Mouse (Mus musculus) embryonic facial prominence, embryonic 10.5 days (tissue): ENCODE results near the gene Creb3. TPM values are rescaled to one million over a fixed set of nuclear protein-coding genes. Genes with fewer than 3 reads are reported as not detected.
"Not testable (repeated sequence)": the region's sequence is repeated elsewhere in the genome, so short reads cannot be mapped to it uniquely, and the experiment has no call there.

Experiments used
- DNase-seq: peaks from one replicate; pipeline ENCODE4 v3.0.0-alpha.2; 2017; ENCODE audit warnings: low spot score
- H3K27ac ChIP-seq: fragments of 300-500 bp; sonication (generic); replicated peaks from 2 replicates; pipeline ENCODE4 v1.5.1; 2016; ENCODE audit warnings: mild to moderate bottlenecking
- H3K27me3 ChIP-seq: fragments of 300-500 bp; sonication (generic); replicated peaks from 2 replicates; pipeline ENCODE4 v1.6.1; 2016; ENCODE audit warnings: low read depth, mild to moderate bottlenecking; ENCODE audit not compliant: poor library complexity, severe bottlenecking
- H3K36me3 ChIP-seq: fragments of 300-500 bp; sonication (generic); replicated peaks from 2 replicates; pipeline ENCODE4 v1.6.1; 2016; ENCODE audit warnings: mild to moderate bottlenecking, moderate library complexity
- H3K4me1 ChIP-seq: fragments of 300-500 bp; sonication (generic); 2 replicates; pipeline ENCODE4 v1.6.1; 2016
- H3K4me3 ChIP-seq: fragments of 300-500 bp; sonication (generic); 2 replicates; pipeline ENCODE4 v1.5.1; 2016; ENCODE audit warnings: mild to moderate bottlenecking, moderate library complexity
- H3K9me3 ChIP-seq: fragments of 300-500 bp; sonication (generic); 2 replicates; pipeline ENCODE4 v1.6.1; 2016; ENCODE audit warnings: mild to moderate bottlenecking
- WGBS: fragments of 180-500 bp; shearing (Covaris S2); methylation state at CpG from one replicate; pipeline ENCODE4 v1.1.7; 2016; 5-methylcytosine and 5-hydroxymethylcytosine counted together
- polyA plus RNA-seq: library from polyadenylated mRNA; unstranded; fragments of >200 nt; fragmentation: Nextera tagmentation; extraction: Ambion mirVana; gene quantifications from 2 replicates; pipeline ENCODE4 v1.2.1, GENCODE M21; 2016

The Creb3 gene
- polyA plus RNA-seq, 1 experiment from 2014 or later: 35.7 TPM

DNA sequence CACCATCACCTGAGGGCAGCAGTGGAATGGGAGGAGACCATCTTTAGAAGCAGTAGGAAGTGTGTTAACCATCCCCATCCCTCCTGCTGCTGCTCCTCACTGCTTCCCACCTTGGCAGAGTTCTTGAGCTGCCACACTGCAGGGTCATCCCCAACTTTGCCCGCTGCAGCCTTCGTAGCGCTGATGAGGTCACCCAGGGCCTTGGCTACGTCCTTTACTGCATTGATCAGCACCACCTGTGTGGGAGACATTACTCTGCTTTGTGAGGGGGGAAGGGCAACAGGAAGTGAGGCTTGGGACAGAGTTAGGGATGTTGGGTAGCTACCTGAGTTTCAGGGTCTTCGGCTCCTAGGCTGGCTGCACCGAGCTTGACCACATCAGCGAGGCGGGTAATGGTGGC, 26.5 kb upstream of the Creb3 start:
- Histone ChIP-seq H3K4me3 (no peak overlapping the region), H3K4me1 (no peaks in the 10 kb centered on the region), H3K36me3 (peaks cover 100% of the 10 kb centered on the region), H3K27me3 (no peaks in the 10 kb centered on the region), H3K9me3 (no peaks in the 10 kb centered on the region), H3K27ac (no peak overlapping the region)
- DNase-seq: no peak
- WGBS: 89% methylated on average over 8 of the region's 8 CpGs

DNA sequence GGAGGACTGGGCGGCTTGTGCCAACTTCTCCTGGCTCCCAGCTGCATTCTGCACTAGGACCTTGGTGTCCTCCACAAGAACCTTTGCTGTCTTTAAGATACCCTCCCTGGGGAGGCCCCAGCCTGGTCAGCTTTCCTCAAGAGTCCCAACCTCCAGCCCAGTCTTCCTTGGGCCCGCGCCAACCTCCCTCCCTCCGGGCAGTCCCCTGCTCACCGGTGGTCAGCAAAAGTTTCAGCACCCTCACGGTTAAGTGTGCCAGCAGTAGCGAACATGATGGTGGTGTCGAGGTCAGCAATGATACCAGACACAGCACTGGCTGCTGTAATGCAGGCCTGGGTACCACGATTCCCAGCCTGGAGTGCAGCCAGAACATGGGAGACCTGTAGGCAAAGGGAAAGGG, 26.1 kb upstream of the Creb3 start:
- 94% methylated on average over 9 of the region's 9 CpGs for WGBS
- H3K27ac ChIP-seq: no peak overlapping the region
- H3K9me3 ChIP-seq: no peaks in the 10 kb centered on the region
- H3K4me1 ChIP-seq: no peaks in the 10 kb centered on the region
- no peaks in the 10 kb centered on the region for H3K27me3 ChIP-seq
- H3K36me3 ChIP-seq: peaks cover 100% of the 10 kb centered on the region
- DNase-seq: no peak
- H3K4me3 ChIP-seq: no peak overlapping the region

DNA sequence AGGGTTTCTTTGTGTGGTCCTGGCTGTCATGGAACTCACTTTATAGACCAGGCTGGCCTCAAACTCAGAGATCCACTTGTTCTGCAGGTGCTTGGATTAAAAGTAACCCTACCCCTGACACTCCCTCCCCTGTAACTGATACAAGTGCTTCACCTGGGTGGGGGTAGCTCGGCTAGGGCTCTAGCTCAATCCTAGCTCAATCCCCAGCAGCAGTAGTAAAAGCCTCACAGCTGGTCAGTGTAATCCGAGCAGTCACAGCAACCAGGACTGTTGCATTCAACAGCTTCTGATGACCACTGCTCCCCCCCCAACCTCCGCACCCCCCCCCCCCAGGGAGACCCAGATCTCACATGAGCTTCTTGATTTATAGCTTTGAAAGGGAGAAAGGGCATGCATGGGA, 20.1 kb upstream of the Creb3 start:
- no peaks in the 10 kb centered on the region for H3K9me3 ChIP-seq
- no peak for DNase-seq
- WGBS: 56% methylated on average over 3 of the region's 3 CpGs
- H3K4me1 ChIP-seq: peaks cover 10% of the 10 kb centered on the region; the same call in 1 of the 2 replicates
- no peak overlapping the region for H3K4me3 ChIP-seq
- H3K36me3 ChIP-seq: peaks cover 100% of the 10 kb centered on the region
- no peak overlapping the region for H3K27ac ChIP-seq
- H3K27me3 ChIP-seq: no peaks in the 10 kb centered on the region

GRCm38 (mm10) chr4:43546375-43547047, 15.6 kb upstream of the Creb3 start:
- Histone ChIP-seq H3K9me3 (no peaks in the 10 kb centered on the region), H3K4me1 (peaks cover 10% of the 10 kb centered on the region; the same call in 1 of the 2 replicates), H3K36me3 (peaks cover 100% of the 10 kb centered on the region), H3K27ac (no peak overlapping the region), H3K4me3 (no peak overlapping the region), H3K27me3 (no peaks in the 10 kb centered on the region)
- no peak for DNase-seq
- 94% methylated on average over 12 of the region's 12 CpGs for WGBS

DNA sequence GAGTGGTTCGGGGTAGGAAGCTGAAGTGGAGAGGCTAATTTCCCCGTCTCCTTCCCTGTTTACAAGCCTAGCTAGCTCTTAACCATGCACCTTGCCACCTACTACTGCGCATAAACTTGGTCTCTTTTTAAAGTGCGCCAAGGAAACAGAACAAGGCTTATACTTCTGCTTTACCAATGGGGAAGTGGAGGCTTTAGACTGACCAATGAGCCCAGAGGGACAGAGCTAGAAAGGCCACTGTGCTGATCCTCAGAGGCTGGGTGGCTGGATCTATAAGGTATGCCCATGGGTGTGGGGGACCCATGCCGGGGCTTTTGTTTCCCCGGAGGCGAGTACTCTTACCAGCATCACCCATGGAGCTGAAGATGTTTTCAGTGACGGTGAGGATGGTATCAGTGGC, 15.0 kb upstream of the Creb3 start:
- Histone ChIP-seq H3K4me1 (peaks cover 7% of the 10 kb centered on the region; the same call in 1 of the 2 replicates), H3K27me3 (no peaks in the 10 kb centered on the region), H3K36me3 (peaks cover 100% of the 10 kb centered on the region), H3K27ac (no peak overlapping the region), H3K9me3 (peaks cover 2% of the 10 kb centered on the region), H3K4me3 (no peak overlapping the region)
- 95% methylated on average over 8 of the region's 8 CpGs for WGBS
- no peak for DNase-seq

DNA sequence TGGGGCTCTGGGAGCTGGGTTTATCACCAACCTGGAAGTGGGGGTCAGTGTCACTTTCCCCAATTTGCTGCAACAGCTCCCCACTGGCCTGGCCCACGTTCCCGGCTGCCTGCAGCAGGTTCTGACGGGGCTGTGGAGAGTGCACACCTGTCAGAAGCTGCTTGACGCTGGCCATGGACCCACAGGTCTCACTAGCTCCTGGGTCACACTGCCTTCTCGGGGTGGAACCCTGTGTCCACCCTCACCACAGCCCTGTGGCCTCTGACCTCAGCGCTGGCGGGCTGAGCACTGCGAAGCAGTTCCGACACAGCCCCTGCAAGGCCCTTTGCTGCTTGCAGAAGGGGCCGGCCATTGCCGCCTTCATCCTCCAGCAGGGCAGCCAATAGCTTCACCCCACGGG, 13.1 kb upstream of the Creb3 start:
- DNase-seq: no peak
- 89% methylated on average over 12 of the region's 12 CpGs for WGBS
- H3K4me3 ChIP-seq: no peak overlapping the region
- H3K9me3 ChIP-seq: peaks cover 5% of the 10 kb centered on the region
- H3K4me1 ChIP-seq: no peaks in the 10 kb centered on the region
- no peak overlapping the region for H3K27ac ChIP-seq
- no peaks in the 10 kb centered on the region for H3K27me3 ChIP-seq
- H3K36me3 ChIP-seq: peaks cover 100% of the 10 kb centered on the region

GRCm38 (mm10) chr4:43551854-43552253, 10.3 kb upstream of the Creb3 start:
- not testable (repeated sequence) for H3K4me1 ChIP-seq, H3K27ac ChIP-seq, DNase-seq, H3K9me3 ChIP-seq, H3K27me3 ChIP-seq, H3K4me3 ChIP-seq
- 93% methylated on average over 6 of the region's 6 CpGs for WGBS
- peaks cover 100% of the 10 kb centered on the region for H3K36me3 ChIP-seq

DNA sequence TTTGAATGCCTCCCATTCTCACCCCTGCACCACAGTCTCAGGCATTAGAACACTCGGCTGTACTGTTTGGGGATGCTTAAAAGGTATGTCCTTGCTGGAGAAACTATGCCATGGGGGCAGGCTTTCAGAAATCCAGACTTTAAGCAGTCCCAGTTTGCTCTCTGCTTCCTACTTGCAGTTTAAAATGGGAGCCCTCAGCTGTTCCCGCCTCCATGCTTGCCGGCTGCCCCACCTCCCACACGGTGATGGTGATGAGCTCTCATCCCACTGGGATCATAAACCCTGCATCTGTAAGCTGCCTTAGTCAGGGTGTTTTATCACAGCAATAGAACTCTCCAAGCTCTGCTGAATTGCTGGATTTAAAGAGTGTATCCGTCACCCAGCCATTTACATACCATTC, 9.7 kb upstream of the Creb3 start:
- peaks cover 5% of the 10 kb centered on the region for H3K9me3 ChIP-seq
- H3K36me3 ChIP-seq: peaks cover 100% of the 10 kb centered on the region
- H3K27ac ChIP-seq: no peak overlapping the region
- DNase-seq: no peak
- 96% methylated on average over 5 of the region's 5 CpGs for WGBS
- H3K4me3 ChIP-seq: no peak overlapping the region
- no peaks in the 10 kb centered on the region for H3K27me3 ChIP-seq
- peaks cover 9% of the 10 kb centered on the region for H3K4me1 ChIP-seq

DNA sequence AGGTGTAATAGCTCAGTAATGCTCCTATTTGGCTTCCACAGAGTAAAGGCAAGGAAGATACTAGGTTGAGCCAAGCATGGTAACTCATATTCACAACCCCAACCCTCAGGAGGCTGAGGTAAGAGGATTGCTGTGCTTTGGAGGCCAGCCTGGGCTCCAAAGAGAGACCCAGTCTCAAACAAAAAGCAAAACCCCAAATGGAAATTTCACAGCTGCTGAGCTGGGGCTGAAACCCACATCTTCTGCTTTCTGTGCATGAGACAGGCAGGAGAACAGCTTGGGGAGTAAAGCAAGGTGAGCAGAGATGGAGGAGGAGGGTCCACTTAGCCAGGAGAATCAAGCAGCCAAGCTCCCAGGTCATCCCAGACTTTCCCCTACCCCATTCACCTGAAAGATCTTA, 8.2 kb upstream of the Creb3 start:
- Histone ChIP-seq H3K36me3 (peaks cover 91% of the 10 kb centered on the region), H3K27me3 (no peaks in the 10 kb centered on the region), H3K27ac (no peak overlapping the region), H3K9me3 (peaks cover 5% of the 10 kb centered on the region), H3K4me1 (peaks cover 24% of the 10 kb centered on the region), H3K4me3 (no peak overlapping the region)
- DNase-seq: no peak

DNA sequence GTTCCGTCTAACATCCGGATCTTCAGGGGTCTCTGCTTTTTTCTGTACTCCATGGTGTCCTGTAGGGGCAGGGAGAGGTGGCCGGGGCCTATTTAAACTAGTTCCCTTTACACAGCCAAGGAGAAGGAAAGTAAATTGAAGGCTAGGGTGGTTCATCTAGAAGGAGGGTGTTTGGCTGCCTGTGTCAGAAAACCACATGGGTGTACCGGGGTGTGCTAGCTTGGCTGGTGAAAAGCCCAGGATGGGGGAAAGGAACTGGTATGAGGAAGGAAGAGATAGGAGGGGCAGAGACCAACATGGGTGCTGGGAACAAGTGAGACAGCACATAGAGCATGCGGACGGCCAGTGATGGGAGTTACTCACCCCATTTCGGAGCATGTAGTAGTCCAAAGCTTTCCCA, 6.2 kb upstream of the Creb3 start:
- H3K27ac ChIP-seq: no peak overlapping the region
- H3K27me3 ChIP-seq: no peaks in the 10 kb centered on the region
- H3K9me3 ChIP-seq: peaks cover 5% of the 10 kb centered on the region
- WGBS: 94% methylated on average over 7 of the region's 7 CpGs
- H3K36me3 ChIP-seq: peaks cover 70% of the 10 kb centered on the region
- no peak for DNase-seq
- H3K4me3 ChIP-seq: no peak overlapping the region
- H3K4me1 ChIP-seq: peaks cover 44% of the 10 kb centered on the region

DNA sequence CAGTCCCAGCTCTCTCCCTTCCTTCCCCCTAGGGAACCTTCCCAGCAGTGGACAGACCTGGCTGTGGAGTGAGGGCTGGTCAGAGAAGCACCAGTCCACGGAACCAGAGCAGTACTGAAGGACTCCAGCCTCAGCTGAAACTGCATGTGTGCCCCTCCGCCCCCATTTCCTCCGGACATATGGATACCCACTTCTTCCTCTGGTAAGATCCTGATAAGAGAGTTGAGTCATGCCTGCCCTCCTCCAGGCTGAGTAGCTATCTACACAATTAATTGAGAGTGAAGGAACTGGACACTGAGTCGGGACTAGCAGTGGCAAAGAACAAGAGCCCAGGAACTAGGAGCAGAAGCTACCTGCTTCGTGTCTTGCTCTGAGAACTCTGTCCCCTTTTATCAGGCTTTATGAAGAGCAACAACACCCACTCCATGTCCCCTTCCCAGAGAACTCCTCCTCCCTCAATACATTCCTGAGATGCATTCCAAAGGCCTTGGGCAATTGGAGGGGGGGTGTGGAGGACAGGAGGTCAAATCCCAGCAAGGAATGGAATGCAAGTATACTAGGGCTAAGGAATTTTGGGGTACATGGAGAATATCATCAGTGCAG, 4.0 kb upstream of the Creb3 start:
- Histone ChIP-seq H3K36me3 (peaks cover 48% of the 10 kb centered on the region), H3K4me1 (peaks cover 58% of the 10 kb centered on the region), H3K9me3 (no peaks in the 10 kb centered on the region), H3K27ac (peak overlapping the region; percentile 87), H3K27me3 (no peaks in the 10 kb centered on the region), H3K4me3 (peak overlapping the region; percentile 94)
- WGBS: 22% methylated on average over 5 of the region's 5 CpGs
- DNase-seq: peak; percentile 20

DNA sequence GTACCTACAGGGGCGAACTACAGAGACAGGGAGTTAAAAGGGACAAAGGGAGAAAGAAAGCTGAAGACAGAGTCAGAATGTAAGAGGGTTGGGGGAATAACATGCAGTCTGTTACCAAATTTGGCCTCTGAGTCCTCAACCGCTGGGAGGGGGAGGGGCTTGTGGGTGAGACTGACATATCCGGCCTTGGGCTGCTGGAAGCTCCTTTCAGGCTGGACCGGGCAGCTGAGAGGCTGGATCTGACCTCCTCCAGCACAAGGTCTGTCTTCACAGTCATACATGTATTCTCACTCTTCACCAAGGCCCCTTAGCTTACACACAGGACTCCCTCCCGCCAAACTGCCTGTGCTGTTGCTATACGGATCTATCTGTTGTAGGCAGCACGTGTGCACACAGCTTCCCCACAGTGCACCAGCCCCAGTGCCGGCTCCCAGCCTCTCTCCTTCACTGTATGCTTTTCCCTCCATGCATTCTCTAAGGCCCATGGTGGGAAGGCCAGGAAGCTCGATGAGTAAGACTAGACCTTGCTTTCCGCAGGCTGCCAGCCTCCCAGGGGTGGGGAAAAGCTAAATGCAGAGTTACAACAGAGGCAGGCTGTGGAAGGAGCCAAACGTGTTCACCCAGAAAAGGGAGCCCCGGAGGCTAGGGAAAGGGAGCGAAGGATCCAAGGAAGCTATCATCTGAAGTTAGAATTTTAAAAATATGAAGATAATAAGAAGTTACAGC, 3.3 kb upstream of the Creb3 start:
- peak overlapping the region; percentile 87 for H3K27ac ChIP-seq
- no peaks in the 10 kb centered on the region for H3K9me3 ChIP-seq
- no peaks in the 10 kb centered on the region for H3K27me3 ChIP-seq
- peak; percentile 83 for DNase-seq
- 17% methylated on average over 13 of the region's 13 CpGs for WGBS
- peaks cover 42% of the 10 kb centered on the region for H3K36me3 ChIP-seq
- H3K4me1 ChIP-seq: peaks cover 65% of the 10 kb centered on the region
- peak overlapping the region; percentile 94 for H3K4me3 ChIP-seq
